Mouse (Mus musculus) lung, postnatal 0 days (tissue): ENCODE measurements at regions not wholly inside any gene's neighbourhood (a gene's known extent, or its start where the extent isn't known, plus 50 kb on each side); places are given as distances from the start of the nearest gene placed in this dataset.

Experiments used
- CTCF ChIP-seq: IDR thresholded peaks from 2 replicates; pipeline ENCODE4 v1.5.1; 2016; ENCODE audit warnings: antibody characterized with exemption, mild to moderate bottlenecking
- EP300 ChIP-seq: IDR thresholded peaks from 2 replicates; pipeline ENCODE4 v1.6.1; 2016; ENCODE audit warnings: antibody characterized with exemption, mild to moderate bottlenecking, control low read depth

DNA sequence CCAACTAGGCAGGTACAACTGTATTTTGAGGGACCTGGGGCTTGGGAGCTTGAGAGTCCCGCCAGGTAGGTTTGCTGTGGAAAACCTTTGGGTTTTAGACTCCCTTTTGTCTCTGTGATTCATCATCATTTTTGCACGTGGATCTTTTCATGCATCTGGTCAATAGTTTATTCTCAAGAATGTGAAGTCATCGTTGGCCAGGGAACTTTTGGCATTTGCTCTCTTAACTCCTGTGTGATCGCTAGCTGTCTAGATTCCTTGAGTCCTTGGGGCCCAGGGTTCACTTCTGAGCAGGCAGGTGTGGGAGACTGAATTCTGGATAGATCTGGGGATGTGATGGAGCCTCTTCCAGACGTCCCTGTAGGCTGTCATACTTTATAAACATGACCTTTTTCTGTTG lies 207.5 kb downstream of the Fndc1 start:
- no peak for TF ChIP-seq CTCF
- no peak for TF ChIP-seq EP300
